Mouse (Mus musculus) adrenal gland (tissue): ENCODE data around the gene Snrpf.
"Not testable (repeated sequence)": the region's sequence is repeated elsewhere in the genome, so short reads cannot be mapped to it uniquely, and the experiment has no call there.

Experiments used
- intact Hi-C: fragments of 180-260 bp; cut with DNase I; formaldehyde crosslinking; loops from one replicate; pipeline ENCODE4 v1.15.1; 2025

The Snrpf gene

GRCm38 (mm10) chr10:93577271-93577886, 12.1 kb downstream of the Snrpf start:
- intact Hi-C loops, result loop anchor here (5.0 kb wide), 2 partner anchors 90 to 150 kb away; partner anchors contain the start of gene Hal

- intact Hi-C loops, result loop anchor here (5.0 kb wide), 2 partner anchors 89 to 149 kb away; partner anchors contain the start of gene Hal
Observed at GRCm38 (mm10) chr10:93575960-93576359, 13.5 kb downstream of the Snrpf start.

GRCm38 (mm10) chr10:93574966-93575365, 14.5 kb downstream of the Snrpf start:
- intact Hi-C loops, result loop anchor here (5.0 kb wide), 2 partner anchors 88 to 148 kb away; partner anchors contain the start of gene Hal

- intact Hi-C loops, result no loop called here
Observed at GRCm38 (mm10) chr10:93572209-93572608, 17.3 kb downstream of the Snrpf start.

GRCm38 (mm10) chr10:93568671-93569070, 20.8 kb downstream of the Snrpf start:
- intact Hi-C loops, result loop anchor here (10.0 kb wide), 1 partner anchor 524 kb away; no protein-coding TSS in a partner anchor

- intact Hi-C loops, result loop anchor here (10.0 kb wide), 1 partner anchor 523 kb away; no protein-coding TSS in a partner anchor
Observed at GRCm38 (mm10) chr10:93567841-93568566, 21.5 kb downstream of the Snrpf start.

GRCm38 (mm10) chr10:93567066-93567465, 22.4 kb downstream of the Snrpf start:
- intact Hi-C loops, result loop anchor here (10.0 kb wide), 1 partner anchor 522 kb away; no protein-coding TSS in a partner anchor

GRCm38 (mm10) chr10:93564518-93565090, 24.9 kb downstream of the Snrpf start:
- intact Hi-C loops, result loop anchor here (10.0 kb wide), 1 partner anchor 520 kb away; no protein-coding TSS in a partner anchor

GRCm38 (mm10) chr10:93559786-93560185, 29.7 kb downstream of the Snrpf start:
- intact Hi-C loops, result loop anchor here (10.0 kb wide), 1 partner anchor 515 kb away; no protein-coding TSS in a partner anchor

- intact Hi-C loops, result not testable (repeated sequence)
Observed at GRCm38 (mm10) chr10:93557971-93558370, 31.5 kb downstream of the Snrpf start.

- intact Hi-C loops, result no loop called here
Observed at GRCm38 (mm10) chr10:93552596-93552995, 36.9 kb downstream of the Snrpf start.

GRCm38 (mm10) chr10:93549821-93550220, 39.7 kb downstream of the Snrpf start:
- intact Hi-C loops, result loop anchor here (5.0 kb wide), 2 partner anchors 63 to 123 kb away; partner anchors contain the start of gene Hal

GRCm38 (mm10) chr10:93548991-93549390, 40.5 kb downstream of the Snrpf start:
- intact Hi-C loops, result loop anchor here (5.0 kb wide), 2 partner anchors 62 to 122 kb away; partner anchors contain the start of gene Hal

- intact Hi-C loops, result loop anchor here (5.0 kb wide), 2 partner anchors 61 to 121 kb away; partner anchors contain the start of gene Hal
Observed at GRCm38 (mm10) chr10:93547741-93548270, 41.7 kb downstream of the Snrpf start.

- intact Hi-C loops, result no loop called here
Observed at GRCm38 (mm10) chr10:93544172-93544571, 45.3 kb downstream of the Snrpf start.

- intact Hi-C loops, result no loop called here
Observed at GRCm38 (mm10) chr10:93543176-93543575, 46.3 kb downstream of the Snrpf start.

GRCm38 (mm10) chr10:93542356-93542755, 47.1 kb downstream of the Snrpf start:
- intact Hi-C loops, result no loop called here

GRCm38 (mm10) chr10:93541585-93541984, 47.9 kb downstream of the Snrpf start:
- intact Hi-C loops, result no loop called here

GRCm38 (mm10) chr10:93540431-93541210, 48.9 kb downstream of the Snrpf start, which contains the start of gene Ccdc38:
TSS of gene Ccdc38 (plus strand) at chr10:93540632.
- intact Hi-C loops, result no loop called here

GRCm38 (mm10) chr10:93539775-93540430, 49.6 kb downstream of the Snrpf start, which contains the start of gene Amdhd1:
TSS of gene Amdhd1 (minus strand) at chr10:93540033.
- intact Hi-C loops, result no loop called here
